Mouse (Mus musculus) heart, embryonic 10.5 days (tissue): Measurements from ENCODE around the gene Gm21679. TPM values are rescaled to one million over a fixed set of nuclear protein-coding genes. Genes with fewer than 3 reads are reported as not detected.
"Not testable (repeated sequence)": the region's sequence is repeated elsewhere in the genome, so short reads cannot be mapped to it uniquely, and the experiment has no call there.

Source experiments
- DNase-seq: peaks from one replicate; pipeline ENCODE4 v3.0.0-alpha.2; 2017; ENCODE audit warnings: low spot score
- H3K27ac ChIP-seq: fragments of 300-500 bp; sonication (generic); 2 replicates; pipeline ENCODE4 v1.5.1; 2016; ENCODE audit warnings: mild to moderate bottlenecking
- H3K27me3 ChIP-seq: fragments of 300-500 bp; sonication (generic); 2 replicates; pipeline ENCODE4 v1.6.1; 2016; ENCODE audit warnings: mild to moderate bottlenecking; ENCODE audit not compliant: poor library complexity, insufficient read depth, severe bottlenecking
- H3K36me3 ChIP-seq: fragments of 300-500 bp; sonication (generic); 2 replicates; pipeline ENCODE4 v1.6.1; 2016; ENCODE audit warnings: mild to moderate bottlenecking, moderate library complexity
- H3K4me1 ChIP-seq: fragments of 300-500 bp; sonication (generic); 2 replicates; pipeline ENCODE4 v1.6.1; 2016; ENCODE audit warnings: mild to moderate bottlenecking
- H3K4me3 ChIP-seq: fragments of 300-500 bp; sonication (generic); 2 replicates; pipeline ENCODE4 v1.5.1; 2016; ENCODE audit warnings: mild to moderate bottlenecking, moderate library complexity
- H3K9me3 ChIP-seq: fragments of 300-500 bp; sonication (generic); 2 replicates; pipeline ENCODE4 v1.6.1; 2016; ENCODE audit warnings: mild to moderate bottlenecking, moderate library complexity
- WGBS: fragments of 180-500 bp; shearing (Covaris S2); methylation state at CpG from one replicate; pipeline ENCODE4 v1.1.7; 2016; 5-methylcytosine and 5-hydroxymethylcytosine counted together
- polyA plus RNA-seq: library from polyadenylated mRNA; unstranded; fragments of >200 nt; fragmentation: Nextera tagmentation; extraction: Ambion mirVana; gene quantifications from 2 replicates; pipeline ENCODE4 v1.2.1, GENCODE M21; 2016

Gene Gm21679
- not detected in 2 replicates for polyA plus RNA-seq

DNA sequence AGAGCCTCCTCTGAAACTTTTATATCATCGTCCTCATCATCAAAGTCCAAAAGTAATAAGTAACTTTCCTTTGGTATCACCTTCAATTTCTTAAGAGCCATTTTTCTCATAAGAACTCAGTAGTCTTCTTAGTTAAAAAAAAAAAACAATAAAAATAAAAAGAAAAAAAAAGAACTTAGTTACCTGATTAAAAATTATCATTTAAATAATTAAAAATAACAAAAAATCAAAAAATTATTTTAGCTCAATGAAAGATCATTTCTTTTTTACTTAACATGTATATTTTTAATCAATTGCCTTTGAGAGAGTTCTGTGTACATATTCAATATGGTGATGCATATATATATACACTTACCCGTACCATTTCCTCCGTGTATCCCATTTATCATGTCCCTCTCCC is at the start of gene Gm21679:
Gm21679 (minus strand) TSS at position 101 of the 400 bp plus-strand sequence.
- H3K27me3 ChIP-seq, H3K4me1 ChIP-seq, H3K9me3 ChIP-seq, H3K4me3 ChIP-seq, H3K36me3 ChIP-seq, DNase-seq, H3K27ac ChIP-seq: not testable (repeated sequence)
- WGBS = no CpG with 5 or more reads among the region's 3 CpGs
